Mouse (Mus musculus): ENCODE data around the gene Mepce. TPM values are rescaled to one million over a fixed set of nuclear protein-coding genes. Genes with fewer than 3 reads are reported as not detected.

Mepce gene
- total RNA-seq, 2 experiments from 2014 or later: 24.1 to 26.1 TPM

DNA sequence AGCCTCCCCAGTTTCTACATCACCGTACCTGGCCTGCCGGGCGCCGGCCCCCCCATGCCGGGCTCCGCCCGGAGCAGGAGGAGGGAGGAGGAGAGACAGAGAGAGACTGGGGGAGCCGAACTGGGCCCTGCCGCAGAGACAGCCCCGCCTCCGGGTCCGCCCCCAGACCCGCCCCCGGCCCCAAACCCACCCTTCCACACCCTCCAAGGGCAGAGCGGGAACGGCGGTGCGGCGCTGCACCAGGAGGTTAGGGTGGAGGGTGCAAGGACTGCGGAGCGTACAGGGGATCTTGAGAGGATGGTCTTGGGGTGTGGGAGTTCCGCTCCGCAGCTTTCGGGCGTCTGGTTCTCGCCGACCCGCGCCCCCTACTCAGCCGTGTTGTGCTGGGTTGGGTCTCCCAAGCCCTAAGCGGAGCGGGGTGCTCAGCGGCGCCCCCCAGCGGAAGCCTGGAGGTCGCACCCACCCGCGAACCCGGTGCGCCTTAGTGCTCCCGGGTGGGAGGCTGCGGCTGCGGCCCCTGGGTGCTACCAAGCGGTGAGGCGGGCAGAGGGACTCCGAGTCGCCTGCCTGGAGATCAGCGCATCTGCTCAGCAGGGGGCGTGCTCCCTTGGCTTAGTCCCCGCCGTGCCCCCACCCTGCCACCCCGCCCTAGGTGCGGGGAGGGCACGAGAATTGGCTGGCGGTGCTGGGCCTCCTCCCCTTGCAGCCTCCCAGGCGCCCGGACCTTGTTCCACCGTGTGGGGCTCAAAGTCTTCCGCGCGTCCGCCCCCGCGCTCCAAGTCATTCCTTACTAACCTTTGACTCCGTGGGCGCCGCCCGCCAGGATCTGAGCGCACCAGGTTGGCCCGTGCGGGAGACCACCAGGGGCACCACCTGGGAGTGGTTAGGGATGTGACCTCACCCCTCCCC is 46.2 kb downstream of the Mepce start, which contains the start of gene Nyap1:
Gene Nyap1, minus strand, starts transcription at position 585 of the 909 bp plus-strand sequence.
- DNase-seq (ENCODE audit: low spot score): peak; percentile 59

- DNase-seq (ENCODE audit: low spot score): no peak
These were observed 46.9 kb downstream of the Mepce start for GRCm38 (mm10) chr5:137740506-137740905.

DNA sequence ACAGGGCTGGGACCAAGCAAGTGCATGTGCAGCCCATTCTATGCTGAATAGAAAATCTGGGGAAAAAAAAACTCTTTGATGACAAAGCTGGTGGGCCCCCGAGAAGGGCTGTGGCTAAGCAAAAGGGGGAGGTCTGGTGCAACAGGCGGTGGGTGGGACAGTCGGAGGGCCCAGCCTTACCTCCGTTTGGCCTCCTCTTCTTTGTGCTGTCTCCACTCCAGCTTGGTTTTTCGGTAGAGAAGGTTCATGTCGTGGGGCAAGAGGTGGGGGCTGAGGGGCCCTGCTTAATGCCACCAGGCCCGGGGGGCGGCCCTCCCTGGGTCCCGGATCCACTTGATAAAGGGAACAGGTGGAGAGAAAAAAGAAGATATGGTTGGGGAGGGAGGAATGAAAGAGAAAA is 48.0 kb downstream of the Mepce start:
- DNase-seq (ENCODE audit: low spot score): no peak

GRCm38 (mm10) chr5:137738516-137738915 is 48.9 kb downstream of the Mepce start:
- DNase-seq (ENCODE audit: low spot score): no peak

DNA sequence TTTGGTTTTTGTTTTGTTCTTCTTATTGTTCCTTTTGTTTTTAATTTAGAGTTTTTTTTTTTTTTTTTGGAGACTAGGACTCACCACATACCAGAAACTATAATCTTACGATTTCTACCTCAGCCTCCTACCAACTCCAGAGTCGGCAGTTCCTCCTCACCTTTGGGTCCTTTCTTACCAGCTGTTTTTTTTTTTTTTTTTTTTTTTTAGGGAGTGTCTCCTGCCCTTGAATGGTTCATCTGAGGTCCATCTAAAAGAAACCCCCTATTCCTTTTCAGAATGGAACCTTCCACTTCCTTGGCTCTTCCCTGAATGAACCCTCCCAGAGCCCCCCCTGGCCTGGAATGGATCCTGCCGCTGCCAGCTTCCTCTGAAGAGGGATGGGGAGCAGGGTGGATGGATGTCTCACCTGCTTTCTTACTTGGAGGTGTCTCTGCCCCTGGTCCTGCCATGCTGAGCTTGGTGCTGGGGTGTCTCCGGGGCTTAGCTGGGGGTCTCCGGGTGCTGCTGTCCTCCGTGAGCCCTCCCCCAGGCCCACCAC is 50.0 kb downstream of the Mepce start:
- DNase-seq (ENCODE audit: low spot score): no peak

GRCm38 (mm10) chr5:137734289-137735061 is 53.0 kb downstream of the Mepce start:
- DNase-seq (ENCODE audit: low spot score): no peak

DNA sequence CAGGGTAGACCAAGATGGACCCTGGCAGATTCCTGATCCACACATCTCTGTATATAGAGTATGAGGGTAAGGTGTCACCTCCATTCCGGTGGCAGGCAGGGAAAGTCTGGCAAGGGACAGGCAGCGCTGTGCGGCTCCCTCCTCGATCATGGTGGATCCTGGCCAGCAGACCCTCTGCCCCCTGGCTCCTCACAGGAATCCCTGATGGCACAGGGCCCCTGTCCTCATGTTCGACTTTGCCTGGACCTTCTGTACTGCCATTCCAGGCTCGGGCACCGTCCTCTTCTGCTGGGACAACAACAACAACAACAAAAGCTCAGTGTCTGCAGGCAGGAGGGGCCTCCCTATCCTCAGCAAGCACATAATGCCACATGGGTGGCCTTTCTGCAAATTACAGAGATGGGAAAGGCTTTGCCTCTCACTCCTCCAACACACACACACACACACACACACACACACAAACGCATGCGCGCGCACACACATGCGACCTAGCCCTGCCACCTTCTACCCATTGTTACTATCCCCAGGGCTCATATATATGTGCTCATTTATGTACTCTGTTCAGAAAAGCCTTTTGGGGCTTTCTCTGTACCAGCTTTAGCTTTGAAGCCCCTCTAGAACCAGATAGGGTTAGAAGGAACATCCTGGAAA is 53.7 kb downstream of the Mepce start:
- DNase-seq (ENCODE audit: low spot score): no peak

Other genes starting within 250 kb of the Mepce start
- gene Actl6b, start 234.1 kb downstream of the Mepce start, total RNA-seq (2021): not detected
- gene Tfr2, start 217.8 kb downstream of the Mepce start, total RNA-seq (2021): under 1 TPM in 1 of 2 experiments, not detected in 1; 0.36 TPM
- gene Mospd3, start 186.6 kb downstream of the Mepce start, total RNA-seq (2021): 1 to 10 TPM; 8.8 to 8.9 TPM
- 10 to 100 TPM; 31.2 to 44.1 TPM for gene Pcolce, start 173.9 kb downstream of the Mepce start, total RNA-seq (2021)
- under 1 TPM in 1 of 2 experiments, not detected in 1; 0.21 TPM for gene Fbxo24, start 158.7 kb downstream of the Mepce start, total RNA-seq (2021)
- gene Lrch4, start 158.5 kb downstream of the Mepce start, total RNA-seq (2021): 10 to 100 TPM; 15.0 to 18.0 TPM
- 1 to 10 TPM; 1.0 to 2.2 TPM for gene Gm20605, start 158.5 kb downstream of the Mepce start, total RNA-seq (2021)
- 1 to 10 TPM; 2.6 to 3.0 TPM for gene Sap25, start 146.3 kb downstream of the Mepce start, total RNA-seq (2021)
- under 1 TPM; 0.59 to 0.90 TPM for gene Irs3, start 141.9 kb downstream of the Mepce start, total RNA-seq (2021)
- gene Agfg2, start 102.9 kb downstream of the Mepce start, total RNA-seq (2021): 1 to 10 TPM; 5.9 to 7.5 TPM
- under 1 TPM; 0.21 to 0.28 TPM for gene Nyap1, start 46.0 kb downstream of the Mepce start, total RNA-seq (2021)
- gene Tsc22d4, start 41.9 kb downstream of the Mepce start, total RNA-seq (2021): 10 to 100 TPM; 53.0 to 68.0 TPM
- 1 to 10 TPM; 6.2 to 7.7 TPM for gene Ppp1r35, start 8.8 kb downstream of the Mepce start, total RNA-seq (2021)
- under 1 TPM; 0.14 to 0.26 TPM for gene Zcwpw1, start 143 bp upstream of the Mepce start, total RNA-seq (2021)
- gene Pilra, start 48.6 kb upstream of the Mepce start, total RNA-seq (2021): under 1 TPM; 0.16 to 0.28 TPM
- gene Pilrb1, start 70.5 kb upstream of the Mepce start, total RNA-seq (2021): under 1 TPM in 1 of 2 experiments, not detected in 1; 0.17 TPM
- gene Pilrb2, start 84.2 kb upstream of the Mepce start, total RNA-seq (2021): not detected
- under 1 TPM in 1 of 2 experiments, not detected in 1; 0.14 TPM for gene Cyp3a13, start 134.0 kb upstream of the Mepce start, total RNA-seq (2021)
- under 1 TPM; 0.38 to 0.59 TPM for gene Gjc3, start 175.4 kb upstream of the Mepce start, total RNA-seq (2021)
- under 1 TPM in 1 of 2 experiments, not detected in 1; 0.52 TPM for gene Azgp1, start 193.9 kb upstream of the Mepce start, total RNA-seq (2021)
- not detected for gene Smok3a, start 233.6 kb upstream of the Mepce start, total RNA-seq (2021)
- not detected for gene Smok3b, start 233.8 kb upstream of the Mepce start, total RNA-seq (2021)

Data from gastrocnemius, adult 18-20 months (tissue).